Mouse (Mus musculus) limb, embryonic 15.5 days (tissue): Measurements from ENCODE around the gene Crip2. TPM values are rescaled to one million over a fixed set of nuclear protein-coding genes. Genes with fewer than 3 reads are reported as not detected.

Experiments used
- ATAC-seq: fragments of 200-750 bp; cut with Nextera tagmentation; 2 replicates; pipeline ENCODE4 v1.8.0; 2017; ENCODE audit warnings: low read depth, moderate TSS enrichment; ENCODE audit not compliant: insufficient number of reproducible peaks, low FRiP score, low TSS enrichment
- H3K27ac ChIP-seq: fragments of 300-500 bp; sonication (generic); 2 replicates; pipeline ENCODE4 v1.5.1; 2015; ENCODE audit warnings: moderate library complexity, mild to moderate bottlenecking, inconsistent platforms
- H3K27me3 ChIP-seq: fragments of 300-500 bp; sonication (generic); 2 replicates; pipeline ENCODE4 v1.6.1; 2015; ENCODE audit warnings: inconsistent platforms
- H3K36me3 ChIP-seq: fragments of 300-500 bp; sonication (generic); 2 replicates; pipeline ENCODE4 v1.6.1; 2015; ENCODE audit warnings: inconsistent platforms
- H3K4me1 ChIP-seq: fragments of 300-500 bp; sonication (generic); 2 replicates; pipeline ENCODE4 v1.6.1; 2015; ENCODE audit warnings: inconsistent platforms
- H3K4me2 ChIP-seq: fragments of 300-500 bp; sonication (generic); 2 replicates; pipeline ENCODE4 v1.6.1; 2015; ENCODE audit warnings: mild to moderate bottlenecking, inconsistent platforms
- H3K4me3 ChIP-seq: fragments of 300-500 bp; sonication (generic); 2 replicates; pipeline ENCODE4 v1.5.1; 2015; ENCODE audit warnings: mild to moderate bottlenecking, inconsistent platforms
- H3K9ac ChIP-seq: fragments of 300-500 bp; sonication (generic); 2 replicates; pipeline ENCODE4 v1.6.1; 2015; ENCODE audit warnings: inconsistent platforms
- H3K9me3 ChIP-seq: fragments of 300-500 bp; sonication (generic); 2 replicates; pipeline ENCODE4 v1.6.1; 2016; ENCODE audit warnings: inconsistent platforms
- WGBS: fragments of 180-500 bp; shearing (Covaris S2); methylation state at CpG from one replicate; pipeline ENCODE4 v1.1.7; 2015; 5-methylcytosine and 5-hydroxymethylcytosine counted together
- polyA plus RNA-seq: library from polyadenylated mRNA; unstranded; fragments of >200 nt; fragmentation: Nextera tagmentation; extraction: Ambion mirVana; gene quantifications from 2 replicates; pipeline ENCODE4 v1.2.1, GENCODE M21; 2015

Gene Crip2
- polyA plus RNA-seq, 1 experiment from 2014 or later: 113 TPM

DNA sequence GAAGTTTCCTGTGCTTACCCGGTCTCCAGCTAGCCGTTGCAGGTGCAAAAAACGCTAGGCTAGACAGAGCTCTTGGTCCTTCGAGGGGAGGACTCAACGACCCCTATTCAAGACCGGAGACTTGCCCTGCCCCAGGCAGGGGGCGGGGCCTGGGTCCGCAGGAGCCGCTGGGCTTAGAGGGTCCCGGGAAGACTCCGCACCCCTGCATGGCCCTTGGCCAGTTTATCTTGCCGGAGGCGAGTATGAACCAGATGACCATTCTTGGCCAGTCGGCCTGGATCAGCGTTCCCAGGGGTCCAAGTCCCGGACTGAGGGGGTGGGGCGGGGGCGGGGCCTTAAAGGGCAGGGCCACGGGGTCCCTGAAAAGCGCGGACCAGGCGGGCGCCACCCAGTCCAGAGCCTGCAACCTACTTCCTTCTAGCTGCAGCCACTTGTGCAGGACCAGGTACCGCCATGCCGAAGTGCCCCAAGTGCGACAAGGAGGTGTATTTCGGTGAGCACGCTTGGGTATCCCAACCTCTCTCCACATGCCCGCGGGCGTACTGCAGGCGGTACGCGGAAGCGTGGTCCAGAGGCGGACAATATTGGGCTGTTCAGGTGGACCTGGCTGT, 11.7 kb downstream of the Crip2 start:
- peak overlapping the region; percentile 41 for H3K9ac ChIP-seq
- H3K4me2 ChIP-seq: peak overlapping the region; percentile 86
- 0 out of 2 replicates have a peak overlapping the region, but pooled peaks have one; percentile 7 for H3K27ac ChIP-seq
- peaks cover 41% of the 10 kb centered on the region for H3K27me3 ChIP-seq
- no peak for ATAC-seq
- WGBS: under 1% methylated on average over 36 of the region's 36 CpGs
- H3K4me1 ChIP-seq: peaks cover 40% of the 10 kb centered on the region
- no peaks in the 10 kb centered on the region for H3K36me3 ChIP-seq
- H3K9me3 ChIP-seq: no peaks in the 10 kb centered on the region
- H3K4me3 ChIP-seq: peak overlapping the region; percentile 53

DNA sequence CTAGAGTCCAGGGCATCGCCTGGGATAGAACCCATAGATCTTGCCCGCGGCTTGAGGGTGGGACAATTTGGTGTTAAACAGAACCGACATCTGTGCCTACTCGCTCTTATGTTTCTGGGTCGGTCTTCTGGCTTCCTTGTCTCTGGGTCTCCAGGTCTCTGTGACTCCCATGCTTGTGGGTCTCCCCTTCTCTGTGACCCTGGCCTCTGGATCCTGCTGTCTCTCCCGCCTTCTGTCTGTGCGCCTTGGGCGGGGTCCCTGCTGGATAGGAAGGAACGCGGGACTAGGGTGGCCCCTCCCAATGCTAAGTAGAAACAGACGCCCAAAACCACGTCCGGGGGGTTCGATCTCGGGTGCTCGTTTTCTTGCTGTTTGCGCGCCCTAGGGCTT, 12.2 kb downstream of the Crip2 start:
- Histone ChIP-seq H3K4me2 (peak overlapping the region; percentile 86), H3K27me3 (peaks cover 37% of the 10 kb centered on the region)
- 10% methylated on average over 19 of the region's 19 CpGs for WGBS

DNA sequence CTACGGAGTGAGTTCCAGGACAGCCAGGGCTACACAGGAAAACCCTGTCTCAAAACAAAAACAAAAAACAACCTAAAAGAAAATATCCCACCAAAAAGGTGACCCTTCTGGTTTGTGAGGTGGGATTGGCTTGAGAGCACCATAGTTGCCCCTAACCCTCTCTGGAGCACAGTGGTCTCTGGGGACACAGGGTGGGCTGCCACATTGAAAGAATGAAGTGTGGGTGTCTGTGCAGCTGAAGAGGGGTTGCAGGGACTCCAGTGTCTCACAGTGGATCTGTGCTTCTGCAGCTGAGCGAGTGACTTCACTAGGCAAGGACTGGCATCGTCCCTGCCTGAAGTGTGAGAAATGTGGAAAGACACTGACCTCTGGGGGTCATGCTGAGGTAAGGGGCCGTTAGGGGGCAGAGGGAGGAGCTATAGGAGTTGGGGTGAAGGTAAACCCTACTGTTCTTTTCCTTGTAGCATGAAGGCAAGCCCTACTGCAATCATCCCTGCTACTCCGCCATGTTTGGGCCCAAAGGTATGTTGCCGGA, 13.0 kb downstream of the Crip2 start:
- no peak for ATAC-seq
- Histone ChIP-seq H3K36me3 (no peaks in the 10 kb centered on the region), H3K4me3 (peak overlapping the region; percentile 53), H3K4me2 (0 out of 2 replicates have a peak overlapping the region, but pooled peaks have one; percentile 86), H3K27ac (no peak overlapping the region), H3K9ac (no peak overlapping the region), H3K4me1 (peaks cover 38% of the 10 kb centered on the region), H3K27me3 (peaks cover 31% of the 10 kb centered on the region), H3K9me3 (no peaks in the 10 kb centered on the region)
- 80% methylated on average over 6 of the region's 6 CpGs for WGBS

More for the DNA sequence above, 12.2 kb downstream of the Crip2 start:
- Histone ChIP-seq H3K4me3 (peak overlapping the region; percentile 53), H3K9me3 (no peaks in the 10 kb centered on the region), H3K4me1 (peaks cover 42% of the 10 kb centered on the region), H3K27ac (0 out of 2 replicates have a peak overlapping the region, but pooled peaks have one; percentile 7), H3K9ac (peak overlapping the region; percentile 41), H3K36me3 (no peaks in the 10 kb centered on the region)
- no peak for ATAC-seq

DNA sequence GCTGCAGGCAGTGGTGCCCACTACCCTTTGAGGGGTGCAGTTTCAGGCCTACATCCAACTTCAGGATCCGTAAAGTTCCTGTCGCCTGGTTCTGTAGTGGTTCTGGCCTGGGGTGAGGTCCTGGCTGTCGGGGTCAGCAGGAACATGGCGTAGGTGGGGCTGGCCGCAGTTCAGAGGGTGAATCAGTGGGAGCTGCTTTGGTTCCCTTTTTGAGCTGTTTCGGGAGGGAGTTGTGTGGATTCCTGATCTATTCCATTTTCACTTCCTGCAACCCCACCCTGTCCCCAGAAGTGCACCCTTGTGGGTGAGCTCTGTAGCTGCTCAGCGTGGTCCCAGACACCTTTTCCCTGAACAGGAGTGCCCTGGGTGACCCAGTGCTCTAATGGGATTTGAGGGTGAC, 13.9 kb downstream of the Crip2 start:
- ATAC-seq: no peak
- Histone ChIP-seq H3K9ac (no peak overlapping the region), H3K9me3 (no peaks in the 10 kb centered on the region), H3K4me3 (no peak overlapping the region), H3K4me2 (no peak overlapping the region), H3K4me1 (peaks cover 38% of the 10 kb centered on the region), H3K27ac (no peak overlapping the region), H3K27me3 (peaks cover 23% of the 10 kb centered on the region), H3K36me3 (no peaks in the 10 kb centered on the region; the same call in 1 of the 2 replicates)
- 95% methylated on average over 7 of the region's 7 CpGs for WGBS

DNA sequence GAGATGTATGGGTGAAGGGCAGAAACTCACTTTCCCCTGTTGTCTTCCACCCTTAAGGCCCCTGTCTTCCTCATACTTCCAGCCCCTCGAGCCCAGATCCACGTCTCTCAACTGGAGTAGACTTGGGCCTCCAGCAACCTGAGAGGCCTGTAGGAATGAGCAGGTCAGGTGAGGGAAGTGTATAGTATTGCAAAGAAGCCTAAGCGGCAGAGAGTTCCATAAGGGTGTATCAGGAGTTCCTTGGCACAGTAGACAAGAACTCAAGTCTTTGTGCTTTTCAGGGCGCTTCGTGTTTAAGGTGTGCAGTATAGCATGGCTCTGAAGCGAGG, 14.7 kb downstream of the Crip2 start:
- Histone ChIP-seq H3K27me3 (peaks cover 23% of the 10 kb centered on the region), H3K9ac (no peak overlapping the region), H3K4me2 (peak overlapping the region; percentile 93), H3K9me3 (no peaks in the 10 kb centered on the region), H3K4me3 (peak overlapping the region; percentile 76), H3K36me3 (peaks cover under 1% of the 10 kb centered on the region; the same call in 1 of the 2 replicates), H3K4me1 (peaks cover 38% of the 10 kb centered on the region), H3K27ac (peak overlapping the region; percentile 89)
- WGBS: 68% methylated on average over 6 of the region's 6 CpGs
- no peak for ATAC-seq

DNA sequence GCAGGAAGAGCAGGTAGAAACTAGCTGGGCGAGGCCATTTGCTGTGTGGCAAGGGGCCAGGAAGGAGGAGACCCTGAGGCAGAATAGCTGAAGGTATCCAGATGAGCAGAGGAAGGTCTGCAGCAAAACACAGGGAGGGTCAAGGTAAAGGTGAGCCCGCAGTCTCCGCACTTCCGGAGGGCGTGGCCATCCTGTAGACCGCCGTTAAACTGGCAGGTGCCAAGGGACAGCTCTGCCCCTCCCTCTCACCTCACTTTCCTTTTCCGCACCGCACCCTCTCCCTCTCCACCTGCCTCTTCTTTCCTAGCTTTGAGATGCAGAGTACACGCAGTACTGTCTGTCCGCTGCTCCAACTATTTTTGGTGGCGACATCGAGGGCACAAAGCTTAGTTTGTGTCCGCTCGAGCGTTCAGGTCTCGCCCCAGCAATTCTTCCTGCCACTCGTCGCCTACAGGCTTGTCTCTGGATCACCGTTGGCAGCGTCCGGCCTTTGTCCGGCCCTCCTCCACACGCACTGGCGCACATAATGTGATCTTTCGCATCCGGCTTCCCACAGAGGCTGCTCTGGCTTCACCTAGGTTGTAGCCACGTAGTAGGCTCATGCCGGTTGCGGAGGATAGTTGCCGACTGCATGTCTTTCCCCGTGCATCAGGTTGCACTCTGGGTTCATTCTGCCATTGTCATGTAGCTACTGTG, 15.2 kb downstream of the Crip2 start:
- Histone ChIP-seq H3K27ac (peak overlapping the region; percentile 89), H3K9me3 (no peaks in the 10 kb centered on the region)
- WGBS: 5% methylated on average over 31 of the region's 32 CpGs

DNA sequence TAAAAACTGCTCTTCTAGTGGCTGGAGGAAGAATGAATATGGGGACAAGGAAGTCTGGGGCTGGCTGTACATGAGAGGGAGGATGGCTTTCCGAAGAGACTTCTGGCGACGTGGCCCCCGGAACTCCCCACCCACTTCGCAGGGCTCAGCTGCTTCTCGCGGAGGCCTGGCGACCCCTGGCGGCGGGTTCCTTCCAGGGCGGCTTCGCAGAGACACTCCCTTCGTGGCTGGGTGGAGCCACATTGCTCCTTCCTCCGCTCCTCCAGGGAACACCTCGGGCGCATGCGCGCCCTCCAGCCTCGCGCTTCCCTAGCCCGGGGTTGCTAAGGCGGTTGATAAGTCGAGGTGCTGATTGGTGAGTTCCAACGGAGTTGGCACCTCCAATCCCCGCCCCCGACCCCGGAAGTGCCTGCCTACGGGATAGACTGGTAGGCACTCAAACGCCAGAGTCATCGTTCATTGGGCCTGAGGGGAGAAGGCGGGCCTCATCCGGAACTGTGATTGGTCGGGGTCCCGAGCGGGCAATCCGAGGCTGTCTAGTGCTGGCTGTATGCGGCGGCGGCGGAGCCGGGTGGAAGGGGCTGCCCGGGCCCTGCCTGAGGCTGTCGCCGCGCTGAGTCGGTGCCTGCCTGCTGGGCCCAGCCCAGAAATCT, 16.0 kb downstream of the Crip2 start, which contains the start of gene Tedc1:
Gene Tedc1 (plus strand): TSS at position 535 of the 653 bp plus-strand sequence.
- H3K4me3 ChIP-seq: peak within 1 kb of the TSS; percentile 76
- H3K9me3 ChIP-seq: no peaks in the 10 kb centered on the region
- peak; percentile 96 for ATAC-seq
- H3K27ac ChIP-seq: peak within 1 kb of the TSS; percentile 89
- H3K4me1 ChIP-seq: peaks cover 38% of the 10 kb centered on the region
- H3K27me3 ChIP-seq: peaks cover 15% of the 10 kb centered on the region
- peaks cover 3% of the 10 kb centered on the region; the same call in 1 of the 2 replicates for H3K36me3 ChIP-seq
- peak within 1 kb of the TSS; percentile 50 for H3K9ac ChIP-seq
- H3K4me2 ChIP-seq: peak within 1 kb of the TSS; percentile 93
- WGBS: 0% methylated on average over 46 of the region's 46 CpGs

More for the DNA sequence above, 15.2 kb downstream of the Crip2 start:
- Histone ChIP-seq H3K27me3 (peaks cover 23% of the 10 kb centered on the region), H3K4me3 (peak overlapping the region; percentile 76), H3K4me1 (peaks cover 38% of the 10 kb centered on the region), H3K9ac (peak overlapping the region; percentile 50), H3K4me2 (peak overlapping the region; percentile 93), H3K36me3 (peaks cover 3% of the 10 kb centered on the region; the same call in 1 of the 2 replicates)
- no peak for ATAC-seq

DNA sequence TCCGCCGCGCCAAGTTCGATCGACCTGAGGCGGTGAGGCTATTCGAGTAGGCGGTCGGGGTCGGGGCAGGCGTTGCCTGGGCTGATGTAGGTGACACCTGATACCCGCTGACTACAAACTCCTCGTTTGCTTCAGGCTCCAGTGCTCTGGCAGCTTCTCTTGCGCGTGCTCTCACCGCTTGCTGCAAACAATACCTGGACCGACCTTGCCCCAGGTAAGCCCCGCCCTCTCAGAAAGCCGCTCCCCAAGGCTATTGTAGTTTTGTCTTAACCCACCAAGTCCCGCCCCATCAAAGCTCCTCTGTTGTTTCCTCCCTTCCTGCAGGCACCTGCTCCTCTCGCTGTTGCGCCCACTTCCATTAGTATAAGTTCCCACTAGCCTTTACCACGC, 16.5 kb downstream of the Crip2 start:
- Histone ChIP-seq H3K27me3 (peaks cover 10% of the 10 kb centered on the region; the same call in 1 of the 2 replicates), H3K4me2 (peak overlapping the region; percentile 93), H3K27ac (0 out of 2 replicates have a peak overlapping the region, but pooled peaks have one; percentile 33), H3K9me3 (no peaks in the 10 kb centered on the region), H3K4me3 (peak overlapping the region; percentile 76), H3K36me3 (peaks cover 5% of the 10 kb centered on the region), H3K9ac (peak overlapping the region; percentile 46), H3K4me1 (peaks cover 35% of the 10 kb centered on the region)
- 1% methylated on average over 23 of the region's 23 CpGs for whole genome bisulfite sequencing
- no peak for ATAC-seq

DNA sequence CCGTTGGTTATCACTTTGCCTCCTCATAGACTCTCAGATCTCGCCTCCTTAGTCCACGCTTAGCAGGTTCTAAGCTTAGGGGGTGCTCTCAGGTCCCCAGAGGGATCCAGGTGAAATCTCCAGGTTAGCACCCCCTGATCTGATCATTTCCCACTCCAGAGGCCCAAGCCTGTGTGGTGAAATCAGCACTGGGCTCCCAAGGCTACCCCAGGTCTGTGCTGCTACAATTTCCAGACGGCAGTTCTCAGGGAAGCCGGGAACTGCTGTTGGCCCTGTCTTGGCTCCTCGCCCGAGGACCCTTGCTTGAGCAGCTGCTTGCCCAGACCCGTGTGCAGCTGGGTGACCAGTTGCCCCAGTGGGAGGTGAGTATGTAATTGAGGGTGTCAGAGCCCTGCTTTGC, 17.0 kb downstream of the Crip2 start:
- WGBS: 32% methylated on average over 8 of the region's 8 CpGs
- Histone ChIP-seq H3K4me1 (peaks cover 30% of the 10 kb centered on the region), H3K27ac (no peak overlapping the region)

DNA sequence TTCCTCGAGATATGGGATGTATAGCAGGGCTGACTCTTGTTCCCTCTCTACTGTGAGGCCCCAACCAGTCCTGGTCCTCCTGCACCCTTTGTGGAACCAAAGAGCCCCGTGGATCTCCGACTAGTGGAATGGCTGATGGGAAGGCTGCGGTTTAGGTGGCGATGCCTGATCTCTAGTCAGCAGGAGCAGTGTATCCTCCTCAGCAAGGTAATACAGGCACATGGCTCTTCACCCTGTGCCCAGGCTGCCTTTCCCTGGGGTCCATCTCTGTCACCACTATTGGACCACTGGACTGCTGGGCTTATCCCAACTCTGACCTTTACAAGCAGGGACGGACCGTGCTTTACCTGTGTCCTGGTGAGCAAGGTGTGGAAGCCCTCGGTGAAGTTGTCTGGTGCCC, 17.5 kb downstream of the Crip2 start:
- ATAC-seq: no peak
- no peak overlapping the region for H3K9ac ChIP-seq
- no peaks in the 10 kb centered on the region for H3K9me3 ChIP-seq
- H3K4me3 ChIP-seq: peak overlapping the region; percentile 76; the same call in 1 of the 2 replicates
- no peak overlapping the region for H3K27ac ChIP-seq
- 0 out of 2 replicates have a peak, but pooled peaks cover 7% of the 10 kb centered on the region for H3K27me3 ChIP-seq
- whole genome bisulfite sequencing: 89% methylated on average over 8 of the region's 8 CpGs
- H3K4me2 ChIP-seq: peak overlapping the region; percentile 93; the same call in 1 of the 2 replicates
- H3K36me3 ChIP-seq: peaks cover 8% of the 10 kb centered on the region
- peaks cover 25% of the 10 kb centered on the region for H3K4me1 ChIP-seq

More for the DNA sequence above, 17.0 kb downstream of the Crip2 start:
- Histone ChIP-seq H3K27me3 (0 out of 2 replicates have a peak, but pooled peaks cover 7% of the 10 kb centered on the region), H3K9me3 (no peaks in the 10 kb centered on the region), H3K36me3 (peaks cover 8% of the 10 kb centered on the region), H3K4me3 (peak overlapping the region; percentile 76), H3K9ac (peak overlapping the region; percentile 46), H3K4me2 (peak overlapping the region; percentile 93)
- no peak for ATAC-seq

DNA sequence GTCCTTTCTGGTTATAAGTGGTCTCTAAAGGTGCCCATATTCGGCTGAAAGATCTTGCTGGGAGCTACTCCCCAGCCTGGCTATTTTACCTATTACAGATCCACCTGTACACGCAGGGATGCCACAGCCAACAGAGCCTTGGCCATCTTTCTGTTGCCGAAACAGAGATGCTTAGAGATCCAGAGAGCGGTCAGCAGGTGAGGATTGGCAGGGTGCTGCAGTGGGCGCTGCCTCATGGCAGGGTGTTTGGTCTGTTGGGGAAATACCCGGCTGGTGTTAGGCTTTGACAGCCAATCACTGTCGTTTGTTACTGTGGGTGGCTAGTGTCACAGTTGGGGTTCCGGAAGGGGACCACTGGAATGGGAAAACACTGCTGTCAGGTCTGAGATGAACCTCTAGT, 17.9 kb downstream of the Crip2 start:
- Histone ChIP-seq H3K4me3 (no peak overlapping the region), H3K9ac (no peak overlapping the region), H3K27me3 (0 out of 2 replicates have a peak, but pooled peaks cover 7% of the 10 kb centered on the region), H3K4me1 (peaks cover 24% of the 10 kb centered on the region), H3K27ac (no peak overlapping the region), H3K9me3 (no peaks in the 10 kb centered on the region), H3K36me3 (peaks cover 10% of the 10 kb centered on the region), H3K4me2 (no peak overlapping the region)
- no peak for ATAC-seq
- WGBS: 91% methylated on average over 8 of the region's 8 CpGs
